Mouse (Mus musculus) liver, adult 2 months (tissue): Measurements from ENCODE around the gene Opa1. TPM values are rescaled to one million over a fixed set of nuclear protein-coding genes. Genes with fewer than 3 reads are reported as not detected.

Experiments
- DNase-seq: peaks from one replicate; pipeline ENCODE4 v3.0.0-alpha.2; 2011; ENCODE audit warnings: low read depth, low spot score; ENCODE audit errors: extremely low read depth
- H3K27ac ChIP-seq: fragments of 200-500 bp; replicated peaks from 2 replicates; pipeline ENCODE4 v1.5.1; 2012; ENCODE audit warnings: low read depth, mild to moderate bottlenecking, control low read depth, inconsistent platforms, low read length; ENCODE audit not compliant: insufficient read depth
- H3K27me3 ChIP-seq: fragments of 200-500 bp; 2 replicates; pipeline ENCODE4 v1.6.1; 2012; ENCODE audit warnings: mild to moderate bottlenecking, moderate library complexity, low read length, inconsistent platforms; ENCODE audit not compliant: control insufficient read depth, insufficient read depth
- H3K36me3 ChIP-seq: fragments of 200-500 bp; 2 replicates; pipeline ENCODE4 v1.6.1; 2012; ENCODE audit warnings: low read length, inconsistent platforms; ENCODE audit not compliant: control insufficient read depth, insufficient read depth
- H3K4me1 ChIP-seq: fragments of 200-500 bp; 2 replicates; pipeline ENCODE4 v1.6.1; 2011; ENCODE audit warnings: low read length; ENCODE audit not compliant: control insufficient read depth, insufficient read depth
- H3K4me3 ChIP-seq: fragments of 200-500 bp; 2 replicates; pipeline ENCODE4 v1.5.1; 2011; ENCODE audit warnings: low read depth, mild to moderate bottlenecking, control low read depth, low read length, moderate library complexity; ENCODE audit not compliant: insufficient read depth
- H3K79me2 ChIP-seq: fragments of 200-500 bp; 2 replicates; pipeline ENCODE4 v1.6.1; 2012; ENCODE audit warnings: inconsistent platforms, mild to moderate bottlenecking, low read length, moderate library complexity; ENCODE audit not compliant: control insufficient read depth, insufficient read depth
- H3K9ac ChIP-seq: fragments of 200-500 bp; 2 replicates; pipeline ENCODE4 v1.6.1; 2012; ENCODE audit warnings: low read depth, mild to moderate bottlenecking, control low read depth, inconsistent platforms, low read length
- CTCF ChIP-seq: fragments of 200-500 bp; IDR thresholded peaks from 2 replicates; pipeline ENCODE4 v1.5.1; 2011; ENCODE audit warnings: low read depth, low read length, control low read depth
- POLR2A ChIP-seq: fragments of 200-500 bp; IDR thresholded peaks from 2 replicates; pipeline ENCODE4 v1.6.1; 2011; ENCODE audit warnings: low read length, control low read depth; ENCODE audit not compliant: insufficient read depth; ENCODE audit errors: extremely low read depth
- WGBS: fragments of 180-500 bp; shearing (Covaris S2); methylation state at CpG from one replicate; pipeline ENCODE4 v1.1.7; 2018; 5-methylcytosine and 5-hydroxymethylcytosine counted together
- polyA plus RNA-seq: library from polyadenylated mRNA; depleted of rRNA; stranded (reverse); fragments of >200 nt; gene quantifications from 2 replicates; pipeline ENCODE4 v1.2.3, GENCODE M21; 2012
- total RNA-seq: library from RNA; depleted of rRNA; stranded (reverse); fragments of >200 nt; gene quantifications from 2 replicates; pipeline ENCODE4 v1.2.3, GENCODE M21; 2014

Gene Opa1
- total and polyA plus RNA-seq, 2 experiments = 12.2 to 48.9 TPM

DNA sequence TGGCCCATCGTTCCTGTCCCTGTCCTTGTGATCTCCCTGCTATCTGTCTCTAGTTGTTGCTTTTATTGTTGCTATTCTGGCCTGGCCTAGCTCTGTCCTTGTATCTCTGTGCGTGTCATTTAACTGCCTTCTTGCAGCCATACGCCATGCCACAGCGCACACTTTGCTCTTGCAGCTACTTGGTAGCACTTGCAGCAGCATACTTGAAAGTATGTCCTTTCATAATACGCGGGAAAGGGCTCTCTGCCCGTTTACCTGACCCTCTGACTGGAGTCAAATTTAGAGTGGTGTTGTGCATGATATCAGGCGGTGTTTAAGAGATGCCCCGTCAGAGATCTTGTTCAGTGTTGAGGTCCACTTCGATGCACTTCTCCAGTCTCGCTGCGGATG is 648 bp downstream of the Opa1 start:
- Histone ChIP-seq H3K36me3 (peaks cover under 1% of the 10 kb centered on the region; the same call in 1 of the 2 replicates), H3K4me3 (peak overlapping the region; percentile 86), H3K27ac (peak overlapping the region; percentile 81), H3K4me1 (peaks cover 3% of the 10 kb centered on the region), H3K79me2 (peaks cover 10% of the 10 kb centered on the region; the same call in 1 of the 2 replicates), H3K27me3 (no peaks in the 10 kb centered on the region), H3K9ac (peak overlapping the region; percentile 94)
- WGBS = 5% methylated on average over 12 of the region's 12 CpGs
- TF ChIP-seq CTCF (no peak), POLR2A (no peak)
- DNase-seq = no peak

- Histone ChIP-seq H3K27ac (no peak overlapping the region), H3K36me3 (peaks cover 54% of the 10 kb centered on the region), H3K4me1 (no peaks in the 10 kb centered on the region), H3K79me2 (no peaks in the 10 kb centered on the region; the same call in 1 of the 2 replicates), H3K9ac (no peak overlapping the region), H3K4me3 (no peak overlapping the region), H3K27me3 (no peaks in the 10 kb centered on the region)
- no peak for TF ChIP-seq CTCF
- no peak for TF ChIP-seq POLR2A
- no peak for DNase-seq
- 86% methylated on average over 7 of the region's 7 CpGs for WGBS
These were observed 13.0 kb downstream of the Opa1 start for GRCm38 (mm10) chr16:29592171-29592570.

DNA sequence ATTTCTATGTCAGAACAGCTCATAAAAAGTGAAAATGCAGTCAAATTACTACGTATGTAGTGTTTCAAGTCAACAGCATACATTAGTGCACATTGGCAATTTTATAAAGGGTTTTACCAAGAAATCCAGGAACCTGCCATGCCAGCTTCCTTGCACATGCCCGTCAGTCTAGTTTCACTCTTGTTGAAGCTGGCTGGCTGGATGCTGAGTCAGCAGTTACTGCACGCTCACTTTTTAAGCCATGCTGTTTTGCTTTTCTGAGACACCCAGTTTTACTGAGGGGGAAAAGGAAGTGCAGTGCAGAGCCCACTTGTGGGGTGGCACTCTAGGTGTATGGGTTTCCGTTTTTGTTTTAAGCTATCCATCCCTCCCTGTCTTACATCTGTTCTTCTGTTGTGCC is 18.0 kb downstream of the Opa1 start:
- 86% methylated on average over 4 of the region's 4 CpGs for WGBS
- TF ChIP-seq POLR2A (no peak), CTCF (no peak)
- Histone ChIP-seq H3K4me3 (no peak overlapping the region), H3K4me1 (no peaks in the 10 kb centered on the region), H3K27me3 (no peaks in the 10 kb centered on the region), H3K36me3 (peaks cover 41% of the 10 kb centered on the region), H3K79me2 (no peaks in the 10 kb centered on the region), H3K9ac (no peak overlapping the region), H3K27ac (no peak overlapping the region)
- no peak for DNase-seq

- H3K79me2 ChIP-seq = no peaks in the 10 kb centered on the region
- H3K4me1 ChIP-seq = peaks cover 9% of the 10 kb centered on the region; the same call in 1 of the 2 replicates
- H3K27ac ChIP-seq = no peak overlapping the region
- no peak overlapping the region for H3K4me3 ChIP-seq
- DNase-seq = no peak
- H3K9ac ChIP-seq = no peak overlapping the region
- TF ChIP-seq CTCF (no peak), POLR2A (no peak)
- H3K27me3 ChIP-seq = no peaks in the 10 kb centered on the region
- WGBS = 95% methylated on average over 8 of the region's 8 CpGs
- H3K36me3 ChIP-seq = peaks cover 46% of the 10 kb centered on the region
These were observed 26.4 kb downstream of the Opa1 start for GRCm38 (mm10) chr16:29605546-29605945.

- WGBS = 31% methylated on average over 7 of the region's 7 CpGs
- H3K4me3 ChIP-seq = no peak overlapping the region
- peaks cover 9% of the 10 kb centered on the region; the same call in 1 of the 2 replicates for H3K4me1 ChIP-seq
- no peaks in the 10 kb centered on the region for H3K79me2 ChIP-seq
- peak; percentile 90 for DNase-seq
- H3K27ac ChIP-seq = peak overlapping the region; percentile 8; the same call in 1 of the 2 replicates
- no peaks in the 10 kb centered on the region for H3K27me3 ChIP-seq
- peaks cover 54% of the 10 kb centered on the region for H3K36me3 ChIP-seq
- H3K9ac ChIP-seq = no peak overlapping the region
- TF ChIP-seq POLR2A = no peak
- no peak for TF ChIP-seq CTCF
These were observed 28.0 kb downstream of the Opa1 start for GRCm38 (mm10) chr16:29607131-29607530.

- DNase-seq = no peak
- no peak overlapping the region for H3K27ac ChIP-seq
- no peak overlapping the region for H3K9ac ChIP-seq
- peaks cover 70% of the 10 kb centered on the region for H3K36me3 ChIP-seq
- H3K27me3 ChIP-seq = no peaks in the 10 kb centered on the region
- WGBS = 94% methylated on average over 9 of the region's 9 CpGs
- no peak overlapping the region for H3K4me3 ChIP-seq
- no peaks in the 10 kb centered on the region for H3K4me1 ChIP-seq
- no peak for TF ChIP-seq CTCF
- TF ChIP-seq POLR2A = no peak
- H3K79me2 ChIP-seq = no peaks in the 10 kb centered on the region
These were observed 35.6 kb downstream of the Opa1 start for GRCm38 (mm10) chr16:29614762-29615161.
